Mouse (Mus musculus) fibroblast of lung, adult 2 months (primary cell): Measurements from ENCODE around the gene Ppp3ca.
A peak's percentile ranks its signal among the peaks of the same experiment; 100 is the strongest.

Experiments used
- DNase-seq: peaks from one replicate; pipeline ENCODE4 v3.0.0-alpha.2; 2011; ENCODE audit warnings: low read depth

Gene Ppp3ca

DNA sequence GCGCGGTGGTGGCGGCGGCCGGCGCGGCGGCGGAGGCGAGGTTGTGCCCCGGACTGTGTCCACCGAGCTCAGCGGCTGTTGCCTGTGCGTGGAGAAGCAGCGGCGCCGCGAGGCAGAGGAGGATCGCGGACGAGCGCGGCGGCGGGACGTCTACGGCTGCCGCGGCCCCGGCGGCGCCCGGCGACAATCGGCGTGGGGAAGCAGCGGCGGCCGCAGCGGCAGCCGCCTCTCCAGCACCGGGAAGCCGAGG is at the start of gene Ppp3ca:
Gene Ppp3ca (plus strand): TSS at position 15 of the 250 bp plus-strand sequence.
- no peak for DNase-seq

DNA sequence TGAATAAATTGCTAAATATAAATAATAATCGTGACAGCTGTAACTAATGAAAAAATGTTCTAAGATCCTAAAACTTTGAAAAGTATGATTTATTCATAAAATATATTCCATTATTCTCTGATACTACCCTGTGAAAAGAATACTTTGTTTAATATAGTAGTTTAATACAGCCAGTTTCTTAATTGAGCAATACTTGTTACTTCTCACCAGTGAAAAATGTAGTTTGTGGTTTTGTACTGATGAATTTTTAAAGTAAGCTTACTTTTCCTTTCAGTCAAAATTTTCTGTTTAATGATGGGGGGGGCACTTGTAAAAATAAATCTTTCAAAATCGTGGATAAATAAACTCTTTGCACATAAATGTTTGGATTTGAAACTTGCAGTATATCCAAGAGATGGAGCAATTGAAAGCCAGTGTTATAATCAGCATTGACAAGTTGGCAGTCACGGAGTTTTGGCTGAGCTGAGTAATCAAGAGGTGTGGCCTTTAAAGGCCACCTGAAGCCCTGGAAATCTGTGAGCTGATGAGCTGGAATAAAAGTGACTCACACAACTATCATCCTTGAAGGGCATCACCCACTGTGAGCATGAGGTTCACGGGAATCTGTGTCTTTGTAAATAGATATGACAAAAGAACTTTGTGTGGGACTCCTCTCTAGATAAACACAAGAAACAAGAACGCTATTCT is 29.2 kb upstream of the Ppp3ca start:
- peak; percentile 74 for DNase-seq

DNA sequence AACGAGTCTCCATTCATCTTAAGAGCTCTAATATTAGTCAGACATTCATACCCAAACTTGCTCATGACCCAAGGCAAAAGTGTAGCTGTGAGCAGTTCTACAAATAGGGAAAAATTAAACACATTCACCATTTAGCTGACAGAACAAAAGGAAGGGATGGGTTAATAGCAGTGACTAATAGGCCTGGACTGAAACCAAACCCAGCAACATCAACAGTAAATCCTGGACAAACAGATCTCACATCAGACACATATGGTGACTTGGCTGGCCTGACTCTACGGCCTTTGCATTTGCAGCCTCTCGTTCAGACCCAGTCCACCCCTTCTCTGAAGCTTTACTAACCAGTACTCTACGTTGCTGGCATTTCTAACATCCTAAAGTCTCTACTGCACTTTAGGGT is 19.0 kb upstream of the Ppp3ca start:
- DNase-seq = no peak

DNA sequence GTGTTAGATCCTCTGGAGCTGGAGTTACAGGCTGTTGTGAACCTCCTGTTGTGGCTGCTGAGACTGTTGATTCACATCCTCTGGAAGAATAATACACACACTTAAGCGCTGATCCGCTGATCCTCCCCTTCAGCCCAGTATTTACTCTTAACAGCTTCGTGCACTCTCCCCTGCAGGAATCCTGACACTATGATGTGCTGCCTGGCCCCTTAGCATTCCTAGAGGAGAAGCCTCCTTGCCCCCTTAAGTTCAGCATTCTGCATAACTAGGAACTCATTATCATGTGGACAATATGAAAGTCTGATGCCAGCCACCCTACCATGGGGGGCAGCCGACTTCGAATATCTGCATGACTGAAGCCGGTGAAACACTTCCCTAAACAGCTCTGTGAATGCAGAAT is 18.4 kb upstream of the Ppp3ca start:
- no peak for DNase-seq

DNA sequence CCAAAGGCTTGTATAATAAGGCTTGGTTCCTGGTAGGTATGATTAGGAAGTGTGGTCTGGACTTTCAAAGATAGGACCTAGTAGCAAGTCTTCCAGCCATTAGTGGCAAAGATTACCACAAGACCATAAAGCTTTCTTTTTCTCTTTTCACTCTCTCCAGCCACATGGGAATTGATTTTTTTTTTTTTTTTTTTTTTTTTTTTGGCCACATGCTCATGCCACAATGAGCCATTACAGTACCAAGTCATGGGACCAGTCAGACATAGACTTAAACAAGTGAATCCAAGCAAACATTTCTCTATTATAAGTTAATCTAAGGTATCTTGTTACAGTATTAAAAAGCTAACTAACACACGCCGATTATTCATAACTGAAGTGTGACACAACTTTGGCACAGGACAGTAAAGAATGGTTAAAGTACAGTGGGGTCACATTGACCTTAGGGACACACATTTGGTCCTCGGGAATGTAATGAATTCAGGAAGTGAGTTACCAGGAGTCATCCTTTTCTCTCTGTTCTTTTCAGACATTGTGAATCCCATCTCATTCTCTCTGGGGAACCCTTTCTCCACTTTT is 13.4 kb upstream of the Ppp3ca start:
- no peak for DNase-seq

DNA sequence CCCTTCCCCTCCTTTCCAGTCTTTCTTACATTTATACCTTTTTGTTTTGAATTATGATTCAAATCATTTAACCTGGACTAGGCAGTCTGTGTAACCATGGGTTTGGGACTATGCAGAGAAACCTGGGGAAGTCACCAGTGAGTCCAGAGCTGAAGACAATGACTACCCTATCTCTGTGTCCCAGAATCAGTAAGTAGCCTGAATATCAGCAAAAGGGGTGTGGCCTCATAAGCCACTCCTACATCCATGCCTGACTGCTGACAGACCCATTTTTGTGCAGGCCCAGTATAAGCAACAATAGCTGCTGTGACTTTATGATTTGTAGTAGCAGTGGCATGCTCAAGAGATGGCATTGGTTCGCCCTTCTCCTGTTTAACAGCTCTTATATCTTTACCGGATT is 11.2 kb upstream of the Ppp3ca start:
- no peak for DNase-seq

DNA sequence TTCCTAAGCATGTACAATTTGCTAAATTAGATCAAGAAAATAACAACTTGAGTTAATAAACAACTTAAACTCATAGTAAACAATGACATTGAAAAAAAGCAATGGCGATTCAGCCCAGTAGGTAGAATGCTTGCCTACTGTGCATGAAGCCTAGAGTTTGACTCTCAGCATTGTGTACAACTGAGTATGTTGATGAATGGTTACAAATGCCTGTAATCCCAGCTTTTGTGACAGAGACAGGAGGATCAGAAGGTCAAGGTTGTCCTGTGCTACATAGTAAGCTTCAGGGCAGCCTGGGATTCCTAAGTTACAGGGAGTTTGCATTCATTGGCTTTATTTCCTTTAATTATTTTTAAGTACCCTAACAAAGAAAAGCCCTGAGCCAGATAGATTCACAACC is 4.8 kb upstream of the Ppp3ca start:
- no peak for DNase-seq

DNA sequence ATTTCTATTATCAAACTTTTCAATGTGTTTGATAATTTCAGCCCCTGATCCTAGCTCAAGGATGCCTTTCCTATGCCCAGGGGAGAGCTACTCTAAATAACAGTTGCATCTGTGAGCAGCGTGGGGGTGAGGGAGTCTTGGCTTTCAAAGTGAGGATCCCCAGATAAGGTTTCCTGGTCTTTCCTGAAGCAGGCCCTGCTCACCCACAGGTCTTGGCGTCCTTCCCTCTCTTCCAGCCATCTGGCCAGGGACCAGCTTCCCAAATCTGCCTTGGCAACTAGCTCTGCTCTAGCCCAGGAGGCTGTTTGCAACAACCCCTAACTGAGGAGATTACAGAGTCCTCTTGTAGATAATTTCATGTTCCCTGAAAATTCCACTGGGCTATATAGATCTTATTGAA is 1.9 kb upstream of the Ppp3ca start:
- DNase-seq = no peak

DNA sequence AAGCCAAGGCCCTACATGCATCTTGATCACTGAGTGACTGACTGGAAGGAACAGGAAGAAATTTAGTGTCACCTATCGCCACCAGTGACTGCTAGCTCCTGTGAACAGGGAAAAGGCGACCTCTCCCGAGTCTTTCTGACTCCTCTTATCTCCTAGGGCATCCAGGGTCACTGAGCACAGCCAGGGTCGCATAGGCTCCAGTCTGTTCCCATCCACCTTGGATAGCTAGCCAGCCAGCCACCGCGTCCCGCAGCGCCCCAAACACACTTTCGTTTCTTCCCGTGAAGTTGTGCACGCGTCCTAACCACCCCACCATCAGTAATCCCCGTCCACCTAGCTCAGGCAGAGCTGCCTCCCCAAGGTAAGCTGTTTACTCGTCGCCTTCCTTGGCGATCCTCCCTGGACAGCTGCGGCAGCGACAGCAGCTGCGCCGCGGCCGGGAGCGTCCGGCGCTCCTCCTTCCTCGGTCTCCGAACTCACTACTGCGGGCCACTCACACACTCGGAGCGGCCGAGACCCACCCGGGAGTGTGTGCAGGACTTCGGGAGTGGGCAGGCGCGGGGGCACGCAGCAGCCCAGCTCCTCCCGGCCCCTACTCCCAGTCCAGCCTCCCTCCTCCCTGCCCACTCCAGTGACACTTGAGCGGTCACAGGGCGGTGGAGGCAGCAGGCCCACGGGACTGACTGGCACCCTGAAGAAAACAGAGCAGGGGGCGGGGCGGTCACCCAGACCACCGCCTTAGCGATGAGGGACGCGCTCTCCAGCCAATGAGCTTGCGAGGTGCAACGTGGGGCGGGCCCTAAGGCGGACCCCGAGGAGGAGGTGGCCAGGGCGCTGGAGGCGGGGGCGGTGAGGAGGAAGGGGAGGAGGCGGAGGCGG is 454 bp upstream of the Ppp3ca start:
- peak; percentile 89 for DNase-seq

DNA sequence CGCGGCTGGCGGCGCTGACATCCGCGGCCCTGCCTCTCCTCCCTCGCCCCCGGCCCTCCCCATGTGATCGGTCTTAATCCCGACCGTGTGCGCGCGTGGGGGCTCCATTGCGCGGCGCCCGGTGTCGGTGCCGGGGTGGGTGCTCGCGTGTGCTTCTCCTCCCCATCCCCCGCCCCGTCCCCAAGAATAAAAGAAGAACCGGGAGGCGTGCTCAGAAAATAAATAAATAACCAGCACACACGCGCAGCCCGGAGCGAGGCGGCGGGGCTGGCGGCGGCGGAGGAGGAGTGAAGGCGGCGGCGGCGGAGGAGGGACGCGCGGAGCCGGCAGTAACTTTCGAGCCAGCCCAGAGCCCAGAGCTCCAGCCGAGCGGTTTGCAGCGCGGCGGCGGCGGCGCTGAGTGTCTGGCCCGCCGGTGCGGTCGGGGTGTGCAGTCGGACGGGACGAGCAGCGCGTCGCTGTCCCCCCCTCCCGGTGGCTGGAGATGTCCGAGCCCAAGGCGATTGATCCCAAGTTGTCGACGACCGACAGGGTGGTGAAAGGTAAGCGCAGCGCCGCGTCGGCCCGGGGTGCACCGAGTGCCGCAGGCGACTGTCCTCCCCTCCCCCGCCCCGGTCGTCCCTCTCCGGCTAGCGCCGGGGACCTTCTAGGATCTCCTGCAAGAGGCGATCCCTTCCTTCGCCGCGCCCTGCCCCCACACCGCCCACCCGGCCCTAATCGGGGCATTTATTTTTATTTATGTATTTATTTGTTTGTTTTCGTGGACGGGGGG is 622 bp downstream of the Ppp3ca start:
- no peak for DNase-seq

DNA sequence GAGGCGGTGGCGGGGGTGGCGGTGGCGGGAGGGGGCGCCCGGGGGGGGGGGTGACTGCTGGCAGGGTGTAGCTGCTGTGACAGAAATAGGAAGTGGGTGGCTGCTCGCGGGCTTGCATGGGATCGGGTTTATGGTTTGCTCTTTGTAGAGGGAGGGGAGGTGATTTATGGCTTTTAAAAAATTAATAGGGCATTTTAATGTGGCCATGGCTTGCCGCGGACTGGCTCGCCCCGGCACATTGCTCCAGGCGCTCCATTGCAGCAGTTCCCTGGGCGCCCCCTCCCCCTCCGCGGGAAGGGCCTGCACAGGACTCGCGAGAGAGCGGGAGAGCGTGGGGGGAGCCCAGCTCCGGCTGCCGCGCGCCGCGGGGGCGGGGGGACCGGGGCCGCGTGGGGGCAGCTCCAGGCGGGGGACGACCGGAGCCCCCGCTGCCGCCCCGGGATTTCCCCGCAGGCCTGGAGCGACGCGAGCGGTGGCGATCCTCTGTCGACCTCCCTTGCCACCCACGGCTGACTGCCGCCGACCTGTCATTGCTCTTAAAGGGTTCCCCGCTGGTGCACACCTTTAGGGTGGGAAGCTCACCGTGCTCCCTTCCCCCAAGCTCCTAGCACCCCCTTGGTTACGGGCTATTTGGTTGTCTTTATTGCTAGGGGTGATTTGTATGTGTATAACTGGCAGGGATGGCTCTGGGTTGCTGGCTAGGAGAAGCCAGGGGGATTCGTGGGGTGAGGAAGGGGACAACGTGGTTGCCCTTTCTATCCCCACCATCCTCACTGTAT is 1.4 kb downstream of the Ppp3ca start:
- no peak for DNase-seq

DNA sequence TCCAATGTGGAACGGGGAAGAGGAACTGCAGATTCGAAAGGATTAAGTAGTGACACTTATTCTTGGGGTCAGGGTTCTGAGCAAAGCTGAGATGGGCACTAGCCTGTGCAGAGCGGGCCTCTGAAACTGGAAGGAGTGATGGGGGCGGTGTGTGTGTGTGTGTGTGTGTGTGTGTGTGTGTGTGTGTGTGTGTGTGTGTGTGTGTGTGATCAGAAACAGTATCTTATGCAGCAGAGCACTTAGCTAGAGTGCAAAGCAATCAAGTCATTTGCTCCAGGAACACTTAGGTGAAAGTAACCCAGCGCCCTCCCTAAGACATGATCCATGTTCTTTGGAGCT is 2.0 kb downstream of the Ppp3ca start:
- DNase-seq = no peak

DNA sequence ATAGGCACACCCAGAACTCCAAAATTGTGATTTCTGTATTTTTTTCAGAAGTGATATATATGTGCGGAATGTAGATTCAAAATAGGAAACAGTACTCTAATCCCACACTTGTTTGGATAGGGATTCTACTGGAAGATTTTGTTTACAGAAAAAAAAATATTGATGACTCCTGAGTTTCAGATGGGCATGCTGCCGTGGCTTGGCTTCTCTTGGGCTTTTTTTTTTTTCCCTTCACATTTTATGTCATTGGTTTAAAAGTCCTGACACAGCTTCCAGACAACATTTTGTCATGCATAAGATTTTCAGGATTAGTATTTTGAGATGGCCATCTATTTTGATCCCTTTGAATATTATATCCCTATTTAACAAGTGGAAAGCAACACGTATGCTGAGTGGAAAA is 2.9 kb downstream of the Ppp3ca start:
- no peak for DNase-seq

DNA sequence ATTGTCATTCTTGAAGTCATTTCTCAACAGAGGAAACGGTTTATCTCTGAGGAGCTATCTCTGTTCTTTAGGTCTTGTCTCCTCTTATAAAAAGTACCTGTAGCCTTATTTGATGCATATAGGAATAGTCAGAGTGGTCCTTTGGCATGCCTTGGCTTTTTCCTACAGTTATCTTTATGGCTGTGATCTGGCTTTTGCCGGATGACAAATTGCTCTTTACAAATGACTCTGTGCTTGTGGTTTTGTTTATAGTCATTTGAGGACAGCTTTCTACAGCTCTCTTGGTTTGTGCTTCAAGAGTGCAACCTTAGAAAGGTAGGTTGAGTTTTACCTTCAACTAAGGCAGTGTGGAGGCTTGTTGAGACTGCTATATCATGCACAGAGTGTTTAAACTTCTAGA is 3.4 kb downstream of the Ppp3ca start:
- no peak for DNase-seq

DNA sequence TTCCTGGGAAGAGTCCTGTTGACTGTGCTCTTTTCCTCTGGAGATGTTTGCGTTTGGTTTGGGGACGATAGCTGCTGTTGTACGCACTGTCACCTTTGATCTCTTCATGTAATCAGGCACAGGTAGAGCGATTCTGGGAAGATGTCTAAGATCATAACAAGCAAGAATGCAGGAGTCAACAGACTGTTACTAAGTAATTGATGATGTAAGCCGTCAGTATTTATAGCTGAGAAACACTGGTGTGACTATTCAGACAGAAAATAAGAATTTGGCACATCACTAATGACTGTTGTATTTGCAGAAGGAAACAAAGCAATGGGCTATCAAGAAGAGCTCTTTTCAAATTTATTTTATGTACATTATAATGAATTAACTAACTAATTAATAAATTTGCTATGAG is 4.6 kb downstream of the Ppp3ca start:
- no peak for DNase-seq

DNA sequence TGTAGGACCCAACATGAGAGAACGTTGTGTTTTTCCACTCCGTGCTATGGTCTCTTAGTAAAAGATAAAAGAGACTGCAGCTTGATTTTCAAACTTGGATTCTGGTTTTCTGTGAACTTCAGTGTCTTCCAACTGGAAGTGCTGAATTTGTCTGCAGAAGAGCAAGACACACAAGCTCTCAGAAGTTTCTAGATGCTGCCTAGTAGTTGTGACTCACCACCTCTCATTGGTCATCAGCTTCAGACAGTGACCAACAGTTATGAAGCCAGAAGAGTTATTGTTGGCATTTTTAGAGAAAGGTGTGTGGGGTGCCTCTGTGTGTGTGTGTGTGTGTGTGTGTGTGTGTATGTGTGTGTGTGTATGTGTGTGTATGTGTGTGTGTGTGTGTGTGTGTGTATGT is 7.1 kb downstream of the Ppp3ca start:
- DNase-seq = no peak

DNA sequence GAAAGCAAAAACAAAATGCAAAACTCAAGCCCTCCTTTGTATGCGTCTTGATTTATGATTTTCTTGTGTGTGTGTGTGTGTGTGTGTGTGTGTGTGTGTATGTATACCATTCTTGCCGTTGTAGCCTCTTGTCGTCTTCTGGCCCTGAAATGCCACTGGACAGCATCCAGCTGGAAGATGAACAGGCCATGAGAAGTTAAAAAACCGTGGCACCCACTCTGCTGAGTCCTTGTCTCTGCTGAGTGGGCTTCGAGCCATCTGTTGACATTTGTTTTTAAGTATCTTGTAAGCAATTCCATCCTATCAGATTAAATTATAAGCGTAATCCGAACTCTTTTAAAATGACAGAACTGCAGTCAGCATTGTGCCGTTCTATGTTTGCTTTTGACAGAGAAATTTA is 8.5 kb downstream of the Ppp3ca start:
- no peak for DNase-seq

DNA sequence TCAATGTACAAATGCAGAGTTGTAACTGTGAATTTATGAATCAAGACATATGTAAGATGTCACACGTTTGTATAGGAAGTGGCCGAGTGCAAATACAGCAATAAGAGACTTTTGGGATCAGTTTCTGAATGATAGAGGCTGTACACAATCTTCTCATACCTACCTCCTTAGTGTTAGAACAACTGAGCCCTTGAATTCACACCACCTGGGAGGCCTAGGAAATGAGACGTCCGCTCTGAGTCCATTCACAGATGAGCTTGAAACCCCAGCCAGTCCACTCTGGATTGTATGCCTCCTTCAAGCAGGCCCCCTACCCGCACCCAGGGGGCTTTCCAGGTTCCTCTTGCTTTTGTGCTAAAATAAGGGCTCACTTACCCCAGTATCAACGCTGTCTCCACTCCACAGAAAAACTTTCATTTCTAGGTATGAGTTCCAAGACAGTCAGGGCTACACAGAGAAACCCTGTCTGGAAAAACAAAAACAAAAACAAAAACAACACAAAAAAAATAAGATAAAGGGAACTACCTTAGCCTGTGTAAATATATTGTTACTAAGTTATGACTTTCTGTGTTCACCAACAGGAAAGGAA is 10.1 kb downstream of the Ppp3ca start:
- no peak for DNase-seq

DNA sequence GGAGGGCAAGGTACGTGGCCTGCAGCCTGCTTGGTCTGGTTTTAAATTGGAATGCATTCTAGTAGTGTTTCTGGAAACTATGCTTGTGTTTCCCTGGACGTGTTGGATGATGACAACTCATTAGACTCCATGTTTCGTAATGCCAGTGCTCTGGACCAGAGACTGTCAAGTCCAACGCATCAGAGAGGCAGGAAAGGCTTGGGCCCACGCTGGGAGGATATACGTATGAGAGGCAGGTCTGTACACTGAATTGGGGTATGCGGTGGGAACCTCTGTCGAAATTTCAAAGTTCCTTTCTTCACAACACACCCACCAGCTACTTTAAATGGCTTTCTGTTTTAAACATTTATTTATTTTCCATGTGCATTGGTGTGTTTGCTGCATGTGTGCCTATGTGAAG is 12.3 kb downstream of the Ppp3ca start:
- no peak for DNase-seq

DNA sequence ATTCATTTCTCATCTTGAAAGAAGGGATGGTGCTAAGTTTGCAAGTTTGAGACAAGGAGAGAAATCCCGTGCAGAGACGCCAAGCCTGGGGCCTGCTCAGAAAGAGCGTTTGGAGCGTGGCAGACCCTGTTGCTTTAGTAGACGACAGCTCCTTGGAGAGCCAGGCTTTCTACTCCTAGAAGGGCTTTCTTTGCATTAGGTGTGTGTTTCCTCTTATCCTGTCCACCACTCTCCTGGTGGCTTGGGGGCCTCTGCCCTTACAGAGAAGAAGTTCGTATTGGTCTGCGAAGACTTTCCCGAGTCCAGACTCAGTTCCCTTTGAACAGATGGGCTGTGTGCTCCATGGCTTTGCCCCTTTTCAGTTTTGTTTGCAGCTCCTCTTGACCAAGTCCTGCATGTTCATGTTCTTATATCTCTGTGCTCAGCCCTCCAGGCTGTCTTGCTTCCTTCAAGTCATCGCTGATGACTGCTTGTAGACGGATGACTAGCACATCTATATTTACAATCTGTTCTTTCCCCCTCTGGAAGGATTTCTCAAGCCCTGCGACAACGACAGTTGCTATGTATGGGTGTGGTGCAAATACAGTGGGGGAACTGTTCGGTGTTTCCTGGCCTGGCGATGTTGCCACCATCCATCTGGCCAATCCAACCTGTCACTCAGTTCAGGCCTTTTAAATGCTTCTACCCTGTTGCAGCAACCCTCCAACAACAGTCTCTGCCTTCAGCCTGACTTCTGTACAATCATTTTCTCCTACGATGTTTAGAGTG is 14.5 kb downstream of the Ppp3ca start:
- DNase-seq = no peak

DNA sequence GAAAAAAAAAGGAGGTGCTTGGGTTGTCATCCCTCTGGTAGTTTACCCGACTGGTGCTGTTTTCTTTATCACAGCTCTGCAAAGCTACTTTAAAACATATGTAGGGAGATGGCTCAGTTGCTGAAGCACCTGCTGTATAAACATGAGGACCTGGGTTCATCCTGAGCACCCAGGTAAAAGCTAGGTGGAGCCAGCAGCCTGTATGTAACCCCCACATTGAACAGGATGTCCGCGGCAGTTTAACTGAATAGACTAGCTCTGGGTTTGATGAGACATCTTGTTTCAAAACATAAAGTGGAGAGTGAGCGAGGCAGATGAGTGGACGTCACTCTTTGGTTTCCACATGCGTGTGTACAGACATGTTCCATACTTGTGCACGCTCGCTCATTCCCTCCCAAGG is 16.5 kb downstream of the Ppp3ca start:
- no peak for DNase-seq
